Mouse (Mus musculus) liver, adult 2 months (tissue): ENCODE measurements around the gene Omt2a.

Source experiments
- CTCF ChIP-seq: fragments of 200-500 bp; IDR thresholded peaks from 2 replicates; pipeline ENCODE4 v1.5.1; 2011; ENCODE audit warnings: low read depth, low read length, control low read depth
- POLR2A ChIP-seq: fragments of 200-500 bp; IDR thresholded peaks from 2 replicates; pipeline ENCODE4 v1.6.1; 2011; ENCODE audit warnings: low read length, control low read depth; ENCODE audit not compliant: insufficient read depth; ENCODE audit errors: extremely low read depth

DNA sequence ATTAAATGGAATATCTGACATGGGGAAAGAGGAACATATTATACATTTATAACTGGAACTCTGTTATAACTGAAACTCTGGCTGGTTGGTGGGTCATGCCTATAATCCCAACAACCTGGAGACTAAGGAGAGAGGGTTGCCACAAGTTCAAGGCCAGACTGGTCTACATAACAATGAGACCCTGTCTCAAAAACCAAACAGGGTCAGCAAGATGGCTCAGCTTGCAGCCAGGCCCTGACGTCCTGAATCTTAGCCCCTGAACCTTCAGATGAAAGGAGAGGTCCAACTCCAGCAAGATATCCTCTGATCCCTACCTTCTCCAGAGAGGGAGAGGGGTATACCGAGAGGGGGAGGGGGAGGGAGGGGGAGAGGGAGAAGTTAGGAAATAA lies 45.9 kb upstream of the Omt2a start:
- TF ChIP-seq CTCF (no peak), POLR2A (no peak)
